Mouse (Mus musculus) yolk sac, embryonic 10.5 days (tissue): ENCODE measurements around the gene Smim11.

ENCODE experiments used
- DNase-seq: peaks from one replicate; pipeline ENCODE4 v3.0.0-alpha.2; 2017; ENCODE audit warnings: low spot score

Smim11 gene

GRCm38 (mm10) chr16:92300649-92301411, at the start of gene Smim11:
Smim11 (plus strand) TSS chr16:92301286.
- peak; percentile 95 for DNase-seq

- DNase-seq, result no peak
These were observed 46.8 kb upstream of the Smim11 start for GRCm38 (mm10) chr16:92254316-92254715.

- peak; percentile 65 for DNase-seq
These were observed 33.2 kb upstream of the Smim11 start for GRCm38 (mm10) chr16:92267861-92268260.

- no peak for DNase-seq
These were observed 26.6 kb upstream of the Smim11 start for GRCm38 (mm10) chr16:92274516-92274915.

GRCm38 (mm10) chr16:92275526-92275925, 25.6 kb upstream of the Smim11 start:
- no peak for DNase-seq

GRCm38 (mm10) chr16:92282671-92283070, 18.4 kb upstream of the Smim11 start:
- no peak for DNase-seq

GRCm38 (mm10) chr16:92285068-92285467, 16.0 kb upstream of the Smim11 start:
- DNase-seq, result no peak

- DNase-seq, result peak; percentile 79
These were observed 14.5 kb upstream of the Smim11 start for GRCm38 (mm10) chr16:92286609-92287008.

GRCm38 (mm10) chr16:92288778-92289177, 12.3 kb upstream of the Smim11 start:
- DNase-seq, result no peak

GRCm38 (mm10) chr16:92290045-92290444, 11.0 kb upstream of the Smim11 start:
- DNase-seq, result no peak

GRCm38 (mm10) chr16:92292101-92292500, 9.0 kb upstream of the Smim11 start, which contains the start of gene Kcne2:
Kcne2 (plus strand) TSS chr16:92292389.
- DNase-seq, result no peak

- DNase-seq, result no peak
These were observed 6.7 kb upstream of the Smim11 start for GRCm38 (mm10) chr16:92294267-92294970.

- no peak for DNase-seq
These were observed 5.8 kb upstream of the Smim11 start for GRCm38 (mm10) chr16:92295328-92295727.

GRCm38 (mm10) chr16:92301412-92301806, 323 bp downstream of the Smim11 start:
- DNase-seq, result no peak

GRCm38 (mm10) chr16:92301989-92302388, 903 bp downstream of the Smim11 start:
- DNase-seq, result no peak

GRCm38 (mm10) chr16:92302506-92302905, 1.4 kb downstream of the Smim11 start:
- DNase-seq, result no peak

- DNase-seq, result no peak
These were observed 4.4 kb downstream of the Smim11 start for GRCm38 (mm10) chr16:92305519-92305918.

GRCm38 (mm10) chr16:92307947-92308346, 6.9 kb downstream of the Smim11 start:
- DNase-seq, result no peak

- DNase-seq, result no peak
These were observed 8.0 kb downstream of the Smim11 start for GRCm38 (mm10) chr16:92309126-92309525.

GRCm38 (mm10) chr16:92313953-92314741, 13.1 kb downstream of the Smim11 start:
- no peak for DNase-seq

- DNase-seq, result peak; percentile 41
These were observed 15.1 kb downstream of the Smim11 start for GRCm38 (mm10) chr16:92316049-92316738.
